Mouse (Mus musculus) gastrocnemius, postnatal 4 days (tissue): ENCODE measurements at regions not wholly inside any gene's neighbourhood (a gene's known extent, or its start where the extent isn't known, plus 50 kb on each side); places are given as distances from the start of the nearest gene placed in this dataset.
A peak's percentile ranks its signal among the peaks of the same experiment; 100 is the strongest.

ENCODE experiments used
- DNase-seq, 2 experiments: peaks; one replicate each; pipeline ENCODE4 v3.0.0; 2021 to 2022; ENCODE audit warnings: low spot score in 2 of 2, mixed read lengths in 2 of 2

- DNase-seq: no peak
Measured at GRCm38 (mm10) chr19:52878812-52879502, 161.1 kb downstream of the Xpnpep1 start.

GRCm38 (mm10) chr19:52866635-52867034 lies 173.4 kb downstream of the Xpnpep1 start:
- no peak for DNase-seq

GRCm38 (mm10) chr19:52861576-52861975 lies 178.4 kb downstream of the Xpnpep1 start:
- no peak for DNase-seq

GRCm38 (mm10) chr19:52854068-52854682 lies 185.8 kb downstream of the Xpnpep1 start:
- DNase-seq: peak; percentile 17 to 56

- no peak for DNase-seq
Measured at GRCm38 (mm10) chr19:52816202-52816601, 223.8 kb downstream of the Xpnpep1 start.

GRCm38 (mm10) chr19:52812046-52812445 lies 228.0 kb downstream of the Xpnpep1 start:
- no peak for DNase-seq

- no peak for DNase-seq
Measured at GRCm38 (mm10) chr19:52788802-52789201, 251.2 kb downstream of the Xpnpep1 start.

- no peak for DNase-seq
Measured at GRCm38 (mm10) chr19:52768761-52769388, 271.1 kb downstream of the Xpnpep1 start.

GRCm38 (mm10) chr19:52768117-52768516 lies 271.9 kb downstream of the Xpnpep1 start:
- DNase-seq: no peak

GRCm38 (mm10) chr19:52738946-52739345 lies 301.1 kb downstream of the Xpnpep1 start:
- DNase-seq: no peak

- no peak for DNase-seq
Measured at GRCm38 (mm10) chr19:52721776-52722175, 318.2 kb downstream of the Xpnpep1 start.

- no peak for DNase-seq
Measured at GRCm38 (mm10) chr19:52715359-52715758, 324.7 kb downstream of the Xpnpep1 start.

- DNase-seq: no peak
Measured at GRCm38 (mm10) chr19:52707679-52708078, 332.3 kb downstream of the Xpnpep1 start.

- no peak for DNase-seq
Measured at GRCm38 (mm10) chr19:52661009-52661408, 379.0 kb downstream of the Xpnpep1 start.

- DNase-seq: no peak
Measured at GRCm38 (mm10) chr19:52647066-52648046, 383.3 kb downstream of the Ins1 start.

- DNase-seq: no peak
Measured at GRCm38 (mm10) chr19:52640228-52640627, 376.1 kb downstream of the Ins1 start.

- no peak for DNase-seq
Measured at GRCm38 (mm10) chr19:52632501-52632900, 368.4 kb downstream of the Ins1 start.

GRCm38 (mm10) chr19:52624310-52624709 lies 360.2 kb downstream of the Ins1 start:
- DNase-seq: no peak

GRCm38 (mm10) chr19:52623496-52623895 lies 359.4 kb downstream of the Ins1 start:
- DNase-seq: no peak

- no peak for DNase-seq
Measured at GRCm38 (mm10) chr19:52613353-52613752, 349.3 kb downstream of the Ins1 start.

- no peak for DNase-seq
Measured at GRCm38 (mm10) chr19:52606859-52607258, 342.8 kb downstream of the Ins1 start.
